Mouse (Mus musculus): ENCODE measurements around the gene B4galnt4.

B4galnt4 gene

DNA sequence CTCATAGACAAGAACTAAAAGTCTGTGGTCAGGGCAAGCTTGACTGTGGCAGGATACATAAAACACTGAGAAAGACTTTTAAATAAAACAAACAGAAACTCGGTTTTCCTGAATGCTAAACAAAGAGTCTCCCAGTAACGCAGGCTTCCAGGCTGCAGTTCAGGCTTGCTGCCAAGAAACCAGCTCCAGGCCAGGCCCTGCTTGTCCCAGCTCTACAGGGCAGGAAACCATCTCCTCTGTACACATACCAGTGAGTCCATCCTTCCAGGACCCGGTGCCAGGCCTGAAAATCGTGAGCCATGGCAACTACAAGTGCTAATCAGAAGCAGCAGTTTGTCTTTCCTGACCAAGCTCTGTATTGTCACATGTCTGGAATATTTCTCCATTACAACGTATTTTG, 19.2 kb upstream of the B4galnt4 start:
- in situ Hi-C loops (cut with MboI, MseI) = loop anchor here in 1 of 2 experiments (10.0 kb wide), 1 partner anchor 1243 kb away; no protein-coding TSS in a partner anchor

DNA sequence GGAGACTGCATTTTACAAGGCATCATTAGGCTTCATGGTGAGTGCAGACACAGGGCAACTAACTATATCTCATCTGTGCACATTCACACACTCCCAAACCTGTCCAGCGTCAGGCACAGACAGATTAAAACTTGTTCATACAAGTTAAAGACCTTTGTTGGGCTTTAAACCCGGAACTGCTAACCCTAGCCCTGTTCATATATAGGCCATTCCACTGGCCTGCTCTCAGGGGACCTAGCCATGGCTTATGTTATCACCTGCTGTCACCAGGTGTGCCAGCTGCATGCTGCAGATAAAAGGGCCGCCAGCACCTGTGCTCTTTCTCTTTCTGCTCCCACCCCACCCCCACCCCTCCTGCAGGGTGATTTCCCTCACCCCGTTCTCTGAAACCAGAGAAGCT, 18.4 kb upstream of the B4galnt4 start:
- in situ Hi-C loops (cut with MboI, MseI) = loop anchor here in 1 of 2 experiments (10.0 kb wide), 1 partner anchor 1242 kb away; no protein-coding TSS in a partner anchor

DNA sequence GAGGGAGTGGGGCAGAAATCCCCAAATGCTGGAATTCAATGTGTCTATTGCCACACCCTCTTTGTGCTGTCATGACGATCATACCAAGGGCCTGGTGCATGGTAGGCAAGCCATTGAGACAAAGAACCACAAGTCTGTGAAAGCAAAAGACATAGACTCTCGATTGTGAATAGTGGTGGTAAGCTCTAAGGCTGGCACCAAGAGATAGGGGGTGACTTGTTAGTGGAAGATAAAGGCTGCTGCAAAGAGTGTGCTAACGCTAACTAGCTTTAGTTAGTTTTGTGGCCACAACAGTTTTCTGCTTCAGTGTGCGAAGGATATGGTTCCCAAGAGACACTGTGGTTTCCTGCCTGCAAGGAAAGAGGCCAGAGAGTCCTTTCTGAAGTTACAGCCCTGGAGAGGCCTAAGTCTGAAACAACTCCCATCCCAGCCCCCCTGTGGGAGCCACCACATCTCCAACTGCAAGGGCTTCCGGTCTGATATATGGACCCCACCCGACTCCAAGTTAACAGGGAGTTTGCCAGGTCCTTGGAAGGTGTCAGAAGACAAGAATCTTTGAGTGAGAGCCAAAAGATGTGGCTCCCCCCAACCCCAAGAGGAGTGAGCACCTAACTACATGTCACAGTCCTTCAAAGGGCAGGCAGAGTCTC, 13.8 kb upstream of the B4galnt4 start:
- in situ Hi-C loops (cut with MboI, MseI) = loop anchor here (5.0 to 10.0 kb wide), 4 partner anchors 35 to 1238 kb away; partner anchors contain the start of genes Cox8b (in 2 of the 2), Gm45717 (in 2 of the 2), Ifitm2 (in 2 of the 2) and Ifitm3 (in 2 of the 2)

DNA sequence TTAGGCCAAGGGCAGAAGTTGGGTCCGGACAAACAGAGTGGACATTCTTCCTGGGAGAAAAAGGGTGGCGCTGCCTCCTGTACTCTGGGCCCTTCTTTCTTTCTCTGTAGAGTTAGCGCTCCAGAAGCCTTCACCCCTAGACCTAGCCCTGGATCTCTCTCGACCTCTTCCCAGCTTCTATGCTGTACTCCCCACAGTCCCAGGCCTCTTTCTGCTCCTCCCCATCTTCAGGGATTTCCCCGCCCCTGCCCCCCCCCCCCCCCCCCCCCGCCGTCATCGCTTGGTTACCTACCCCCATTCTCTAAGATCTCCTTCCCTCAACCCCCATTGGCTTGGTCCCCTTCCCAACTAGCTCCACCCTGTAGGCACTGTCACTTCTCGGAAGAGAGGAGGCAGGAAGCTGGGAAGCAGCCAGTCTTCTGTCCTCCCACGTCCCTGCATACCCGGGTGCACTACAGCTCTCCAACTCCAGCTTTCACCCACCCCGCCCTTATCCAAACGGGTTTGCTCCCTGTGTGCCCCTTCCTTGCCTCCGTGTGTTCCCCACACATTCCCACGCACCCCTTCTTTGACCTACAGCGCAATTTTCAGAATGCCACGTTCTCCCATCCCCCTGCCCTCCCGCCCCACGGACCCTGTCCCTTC, 13.2 kb upstream of the B4galnt4 start:
- in situ Hi-C loops (cut with MboI, MseI) = loop anchor here (5.0 to 10.0 kb wide), 4 partner anchors 35 to 1237 kb away; partner anchors contain the start of genes Cox8b (in 2 of the 2), Gm45717 (in 2 of the 2), Ifitm2 (in 2 of the 2) and Ifitm3 (in 2 of the 2)

DNA sequence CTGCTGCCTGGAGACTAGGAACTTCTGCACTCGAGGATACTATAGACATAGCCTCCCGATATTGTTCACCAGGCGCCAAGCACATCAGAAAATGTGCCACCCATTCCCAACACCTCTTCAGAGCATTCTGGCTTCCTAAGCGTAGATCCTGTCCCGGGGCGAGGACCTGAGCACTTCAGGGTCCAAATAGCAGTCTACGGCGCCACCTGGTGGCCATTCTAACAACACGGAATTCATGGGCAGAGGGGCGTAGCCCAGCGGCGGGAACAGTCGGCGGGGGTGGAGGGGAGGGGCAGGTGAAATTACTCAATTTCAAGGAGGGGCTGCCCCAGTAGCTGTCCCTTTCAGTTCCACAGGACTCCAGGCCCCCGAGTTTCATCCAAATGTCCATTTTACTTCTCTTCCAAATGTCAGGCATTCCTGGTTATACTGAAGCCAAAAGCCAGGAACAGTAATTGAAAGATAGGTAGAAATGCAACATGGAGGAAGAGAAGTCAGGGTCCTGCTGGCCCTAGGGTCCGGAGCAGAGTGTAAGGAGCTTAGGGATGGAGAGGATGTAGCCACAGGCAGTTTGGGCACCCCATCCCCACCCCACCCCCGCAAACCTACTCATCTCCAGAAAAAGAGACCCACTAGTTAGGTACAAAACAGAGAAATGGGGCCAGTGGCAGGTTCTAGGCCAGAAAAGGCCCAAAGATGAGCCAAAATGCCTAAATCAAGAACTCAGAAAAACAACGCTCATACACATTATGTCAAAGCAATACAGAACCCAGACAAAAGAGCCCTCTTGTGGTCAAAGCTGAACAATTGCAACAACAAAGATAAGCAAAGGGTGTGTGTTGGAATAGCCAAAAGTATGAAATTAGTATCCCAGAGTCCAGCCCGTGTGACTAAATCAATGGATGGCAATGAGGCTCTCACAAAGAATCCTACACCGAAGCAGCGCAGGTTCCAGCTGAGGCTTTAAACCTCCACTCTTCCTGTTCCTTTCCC, 12.4 kb upstream of the B4galnt4 start:
- in situ Hi-C loops (cut with MboI, MseI) = loop anchor here (5.0 to 10.0 kb wide), 4 partner anchors 36 to 1236 kb away; partner anchors contain the start of genes Cox8b (in 2 of the 2), Gm45717 (in 2 of the 2), Ifitm2 (in 2 of the 2) and Ifitm3 (in 2 of the 2)

DNA sequence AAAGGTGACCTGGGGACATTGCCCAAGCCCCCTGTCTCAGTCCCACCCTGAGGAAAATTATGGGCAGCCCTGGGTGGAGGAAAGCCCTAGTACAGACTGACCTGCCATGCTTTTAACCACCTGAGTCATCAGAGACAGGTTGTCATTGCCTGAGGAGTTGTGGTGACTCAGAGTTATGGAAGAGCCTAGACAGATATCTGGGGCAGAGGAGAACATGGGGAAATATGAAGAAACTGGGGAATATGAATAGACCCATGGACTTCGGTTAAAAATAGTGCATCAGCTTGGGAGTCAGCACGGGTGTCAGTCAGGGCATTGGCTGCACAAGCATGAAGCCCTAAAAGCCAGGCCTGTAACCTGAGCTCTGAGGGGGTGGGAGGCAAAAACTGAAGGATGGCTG, 11.6 kb upstream of the B4galnt4 start:
- in situ Hi-C loops (cut with MboI, MseI) = loop anchor here (5.0 to 10.0 kb wide), 4 partner anchors 37 to 1235 kb away; partner anchors contain the start of genes Cox8b (in 2 of the 2), Gm45717 (in 2 of the 2), Ifitm2 (in 2 of the 2) and Ifitm3 (in 2 of the 2)

DNA sequence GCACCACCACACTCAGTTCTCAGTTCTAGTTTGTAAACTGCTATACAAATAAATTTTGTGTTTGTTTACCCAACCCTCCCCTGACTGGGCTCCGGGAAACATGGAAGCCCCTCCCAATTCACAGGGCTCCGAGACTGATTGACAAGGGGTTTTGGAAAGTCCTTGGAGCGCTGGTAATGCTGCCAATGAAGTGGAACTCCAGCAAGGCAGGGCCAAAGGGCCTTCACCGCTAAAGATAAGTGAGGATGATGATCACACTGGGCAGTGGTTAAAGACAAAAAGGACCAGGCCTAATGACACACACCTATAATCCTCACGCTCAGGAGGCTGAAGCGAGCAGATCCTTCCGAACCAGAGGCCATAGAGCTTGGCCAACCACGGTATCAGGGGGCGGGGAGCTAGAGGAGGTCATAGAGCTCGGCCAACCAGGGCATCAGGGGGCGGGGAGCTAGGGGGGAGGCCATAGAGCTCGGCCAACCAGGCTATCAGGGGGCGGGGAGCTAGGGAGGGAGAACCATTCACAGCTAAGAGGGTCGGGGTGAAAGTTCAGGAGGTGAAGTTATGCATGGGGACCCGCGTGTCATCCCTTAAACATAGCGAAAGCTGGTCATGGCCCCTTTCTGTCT, 9.7 kb upstream of the B4galnt4 start:
- in situ Hi-C loops (cut with MboI, MseI) = loop anchor here (5.0 to 10.0 kb wide), 3 partner anchors 124 to 209 kb away; partner anchors contain the start of genes Odf3 (in 1 of the 2), Rnh1 (in 1 of the 2) and Scgb1c1 (in 1 of the 2)

DNA sequence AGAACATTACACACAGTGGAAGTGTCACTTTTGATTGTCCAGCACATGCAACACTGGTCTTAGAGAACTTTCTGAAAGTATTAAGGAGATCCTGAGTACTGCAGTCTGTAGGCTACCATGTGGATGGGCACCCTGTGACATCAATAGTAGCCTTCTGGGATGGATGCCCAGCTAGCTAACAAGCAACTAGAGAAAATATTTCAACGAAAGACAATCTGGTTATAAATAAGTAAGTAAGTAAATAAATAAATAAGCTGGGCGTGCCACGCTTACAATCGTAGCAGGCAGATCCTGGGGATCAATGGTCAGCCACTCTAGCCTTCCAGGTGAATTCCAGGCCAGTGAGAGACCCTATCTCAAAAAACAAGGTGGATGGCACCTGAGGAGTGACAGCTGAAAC, 8.9 kb upstream of the B4galnt4 start:
- in situ Hi-C loops (cut with MboI, MseI) = loop anchor here (5.0 to 10.0 kb wide), 3 partner anchors 123 to 210 kb away; partner anchors contain the start of genes Odf3 (in 1 of the 2), Rnh1 (in 1 of the 2) and Scgb1c1 (in 1 of the 2)

DNA sequence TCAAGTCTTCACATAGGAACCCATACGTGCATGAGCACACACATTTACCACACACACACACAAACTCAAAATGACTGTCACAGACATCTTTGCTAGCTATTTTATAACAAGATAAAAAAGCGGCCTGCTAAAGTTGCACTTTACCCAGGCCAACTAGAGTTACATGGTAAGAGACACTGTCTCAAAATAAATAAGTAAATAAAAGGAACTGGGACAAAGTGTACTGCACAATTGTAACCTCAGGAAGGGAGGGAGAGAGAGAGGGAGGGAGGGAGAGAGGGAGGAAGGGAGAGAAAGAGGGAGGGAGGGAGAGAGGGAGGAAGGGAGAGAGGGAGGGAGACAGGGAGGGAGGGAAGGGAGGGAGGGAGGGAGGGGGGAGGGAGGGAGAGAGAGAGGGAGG, 8.5 kb upstream of the B4galnt4 start:
- in situ Hi-C loops (cut with MboI, MseI) = loop anchor here (5.0 to 10.0 kb wide), 3 partner anchors 122 to 210 kb away; partner anchors contain the start of genes Odf3 (in 1 of the 2), Rnh1 (in 1 of the 2) and Scgb1c1 (in 1 of the 2)

DNA sequence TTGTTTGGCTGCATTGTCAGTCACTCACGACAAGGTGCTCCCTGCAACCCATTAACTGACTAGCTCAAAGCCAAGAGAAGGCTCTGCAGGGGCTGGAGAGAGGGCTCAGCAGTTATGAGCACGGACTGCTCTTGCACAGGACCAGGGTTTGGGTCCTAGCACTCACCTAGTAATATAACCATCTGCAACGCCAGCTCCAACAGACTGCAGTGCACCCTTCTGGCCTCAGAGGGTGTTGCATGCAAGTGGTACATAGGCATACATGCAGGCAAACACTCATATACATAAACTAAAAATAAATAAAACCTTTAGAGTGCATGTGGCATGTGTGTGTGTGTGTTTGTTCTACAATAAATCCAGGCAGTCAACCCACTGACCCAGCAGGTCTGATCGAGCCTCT, 5.1 kb upstream of the B4galnt4 start:
- in situ Hi-C loops (cut with MboI, MseI) = loop anchor here in 1 of 2 experiments (10.0 kb wide), 1 partner anchor 119 kb away; the partner anchor contains the start of gene Rnh1

DNA sequence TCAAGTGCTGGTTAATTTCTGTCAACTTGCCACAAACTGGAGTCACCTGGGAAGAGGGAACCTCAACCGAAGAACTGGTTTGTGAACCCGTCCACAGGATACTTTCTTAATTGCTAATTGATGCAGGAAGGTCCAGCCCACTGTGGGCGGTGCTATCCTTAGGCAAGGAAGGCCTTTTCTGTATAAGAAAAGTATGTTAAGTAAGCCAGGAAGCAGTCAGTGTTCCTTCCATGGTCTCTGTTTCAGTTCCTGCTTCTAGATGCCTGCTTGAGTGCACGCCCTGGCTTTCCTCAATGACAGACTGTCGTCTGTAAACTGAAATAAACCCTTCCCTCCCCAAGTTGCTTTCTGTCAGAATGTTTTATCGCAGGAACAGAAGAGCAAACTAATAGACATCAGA, 3.9 kb upstream of the B4galnt4 start:
- in situ Hi-C loops (cut with MboI, MseI) = loop anchor here in 1 of 2 experiments (10.0 kb wide), 1 partner anchor 118 kb away; the partner anchor contains the start of gene Rnh1

DNA sequence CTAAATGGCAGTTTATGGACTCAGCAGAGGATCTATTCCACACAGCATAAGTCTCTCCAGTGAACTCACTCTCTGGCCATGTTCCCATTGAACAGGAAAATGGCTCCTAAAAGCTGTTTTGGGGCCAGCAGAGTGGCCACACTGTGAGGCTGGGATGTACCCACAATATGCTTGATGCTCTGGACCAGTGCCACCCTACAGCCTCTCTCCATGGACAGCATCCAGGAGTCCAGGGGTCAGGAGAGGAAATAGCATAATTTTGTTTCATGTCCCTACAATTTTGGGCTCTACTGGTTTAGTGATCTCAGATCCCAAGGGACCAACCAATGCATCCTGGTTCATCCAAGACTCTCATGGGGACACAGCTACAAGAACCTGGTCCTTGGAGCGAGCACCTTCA, 3.4 kb upstream of the B4galnt4 start:
- in situ Hi-C loops (cut with MboI, MseI) = loop anchor here in 1 of 2 experiments (10.0 kb wide), 1 partner anchor 117 kb away; the partner anchor contains the start of gene Rnh1

DNA sequence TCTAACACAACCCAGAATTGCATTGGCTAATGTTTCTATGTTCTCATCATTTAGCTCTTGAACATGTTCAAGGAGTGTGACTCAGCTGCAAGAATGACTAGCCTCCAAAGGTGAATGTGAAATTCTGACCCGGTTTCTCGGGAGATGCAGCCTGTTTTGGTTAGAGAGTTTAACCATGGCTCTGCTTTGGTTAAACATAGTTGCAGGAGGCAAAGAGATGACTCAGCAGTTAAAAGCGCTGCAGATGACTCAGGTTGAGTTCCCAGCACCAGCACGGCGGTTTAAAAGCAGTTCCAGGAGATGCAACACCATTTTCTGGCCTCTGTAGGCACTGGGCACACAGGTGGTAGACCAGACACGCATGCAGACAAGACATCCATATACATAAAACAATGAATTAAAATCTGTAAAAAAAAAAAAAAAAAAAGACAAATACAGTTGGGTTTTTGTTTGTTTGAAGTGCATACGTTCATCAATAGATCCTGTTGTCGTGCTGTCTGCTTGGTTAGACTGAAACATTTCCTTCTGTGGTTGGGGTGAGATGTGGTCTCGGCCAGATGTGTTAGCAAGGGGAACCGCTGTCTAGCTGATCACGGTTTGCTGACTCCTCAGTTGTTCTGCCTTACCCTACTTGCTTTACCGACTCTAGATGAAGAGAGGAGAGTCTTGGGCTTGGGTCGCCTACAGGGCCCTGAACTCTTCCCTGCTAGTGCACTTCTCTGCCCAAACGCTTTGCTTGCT, 2.1 kb upstream of the B4galnt4 start:
- in situ Hi-C loops (cut with MboI, MseI) = loop anchor here in 1 of 2 experiments (10.0 kb wide), 1 partner anchor 116 kb away; the partner anchor contains the start of gene Rnh1

DNA sequence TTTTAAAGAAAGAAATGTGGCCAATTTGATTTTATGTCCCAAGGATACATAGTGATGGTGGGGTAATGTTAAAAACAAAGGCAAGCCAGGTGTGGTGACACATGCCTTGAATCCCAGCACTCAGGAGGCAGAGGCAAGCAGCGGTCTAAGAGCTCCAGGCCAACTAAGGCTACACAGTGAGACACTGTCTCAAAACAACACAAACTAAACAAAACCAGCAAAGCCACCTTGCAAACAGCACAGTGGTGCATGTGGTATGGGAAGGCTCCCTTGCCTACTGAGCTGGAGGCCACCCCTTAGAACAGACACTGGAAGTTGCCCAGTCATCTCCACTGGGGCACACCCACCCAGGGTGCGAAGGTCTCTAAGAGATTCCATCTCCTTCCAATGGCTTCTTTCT, 975 bp upstream of the B4galnt4 start:
- in situ Hi-C loops (cut with MboI, MseI) = loop anchor here (10.0 kb wide), 1 partner anchor 115 kb away; the partner anchor contains the start of gene Rnh1 (in 2 of the 2)

DNA sequence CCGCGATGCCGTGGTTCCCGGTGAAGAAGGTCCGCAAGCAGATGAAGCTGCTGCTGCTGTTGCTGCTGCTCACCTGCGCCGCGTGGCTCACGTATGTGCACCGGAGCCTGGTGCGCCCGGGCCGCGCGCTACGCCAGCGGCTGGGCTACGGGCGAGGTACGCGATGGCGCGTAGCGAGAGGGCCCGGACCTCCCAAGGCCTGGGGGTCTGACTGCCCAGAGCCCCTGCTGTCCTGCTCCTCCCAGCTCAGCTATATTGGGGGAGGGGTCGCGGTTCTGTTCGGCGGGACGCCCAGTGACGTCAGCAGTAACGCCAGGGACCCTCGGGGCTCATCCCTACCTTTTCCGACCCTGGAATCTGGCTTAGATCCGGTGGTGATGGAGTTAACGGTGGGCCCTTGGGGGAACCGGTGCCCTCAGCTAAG, 377 bp downstream of the B4galnt4 start:
- in situ Hi-C loops (cut with MboI, MseI) = loop anchor here in 1 of 2 experiments (10.0 kb wide), 1 partner anchor 114 kb away; the partner anchor contains the start of gene Rnh1

DNA sequence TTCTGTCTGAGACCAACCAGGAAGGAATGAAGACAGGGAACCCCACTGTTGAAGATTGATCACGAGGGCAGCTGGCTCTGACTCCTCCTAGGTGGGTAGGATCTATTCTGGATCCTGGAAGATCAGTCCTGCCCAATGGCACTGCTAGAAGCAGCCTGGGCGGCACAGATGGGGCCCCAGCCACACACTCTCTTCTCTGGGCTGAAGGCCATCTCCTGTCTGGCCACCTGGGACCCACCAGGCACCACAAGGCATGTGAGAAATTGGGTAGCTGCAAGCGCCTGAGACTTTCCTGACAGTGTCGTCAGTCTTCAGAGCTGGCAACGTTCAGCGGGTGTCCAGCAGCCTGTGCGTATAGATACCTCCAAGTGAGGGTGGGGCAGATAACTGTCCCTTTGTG, 1.6 kb downstream of the B4galnt4 start:
- in situ Hi-C loops (cut with MboI, MseI) = loop anchor here in 1 of 2 experiments (10.0 kb wide), 1 partner anchor 112 kb away; the partner anchor contains the start of gene Rnh1

DNA sequence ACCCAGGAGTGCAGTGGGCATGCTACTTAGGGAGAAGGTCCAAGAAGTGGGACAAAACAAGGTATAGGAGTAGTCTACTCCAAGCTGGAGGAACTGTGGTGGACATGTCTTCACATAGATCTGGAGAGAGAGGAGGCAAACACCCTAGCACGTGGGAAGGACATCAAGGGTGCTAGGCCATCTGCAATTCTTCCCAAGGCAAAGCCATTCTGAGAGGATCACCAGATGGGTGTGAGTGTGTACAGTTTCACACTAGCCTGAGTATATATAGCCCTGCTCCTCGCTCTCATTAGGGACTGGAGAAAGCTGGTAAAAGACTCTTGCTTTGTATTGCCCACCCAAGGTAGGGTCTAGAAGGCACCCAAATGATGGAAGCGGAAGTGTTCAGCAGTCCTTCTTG, 2.4 kb downstream of the B4galnt4 start:
- in situ Hi-C loops (cut with MboI, MseI) = loop anchor here in 1 of 2 experiments (10.0 kb wide), 1 partner anchor 111 kb away; the partner anchor contains the start of gene Rnh1

DNA sequence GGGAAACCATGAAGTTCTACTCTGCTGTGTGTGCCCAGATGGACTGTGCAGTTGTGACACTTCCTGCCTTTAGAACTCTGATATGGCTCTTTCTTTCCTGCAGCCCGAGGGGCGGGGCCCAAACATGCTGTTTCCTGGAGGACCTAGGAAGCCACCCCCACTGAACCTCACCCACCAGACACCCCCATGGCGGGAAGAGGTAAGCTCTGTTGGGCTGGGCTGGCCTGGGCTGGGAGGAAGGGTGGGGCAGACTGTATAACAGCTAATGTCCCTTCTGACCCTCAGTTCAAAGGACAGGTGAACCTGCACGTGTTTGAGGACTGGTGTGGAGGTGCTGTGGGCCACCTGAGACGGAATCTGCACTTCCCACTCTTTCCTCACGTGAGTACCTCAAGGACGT, 3.3 kb downstream of the B4galnt4 start:
- in situ Hi-C loops (cut with MboI, MseI) = loop anchor here in 1 of 2 experiments (10.0 kb wide), 1 partner anchor 111 kb away; the partner anchor contains the start of gene Rnh1
